Mouse (Mus musculus) urinary bladder, postnatal 10 days (tissue): ENCODE measurements around the gene Arcn1.
"Not testable (repeated sequence)": the region's sequence is repeated elsewhere in the genome, so short reads cannot be mapped to it uniquely, and the experiment has no call there.

Experiments used
- DNase-seq: peaks from one replicate; pipeline ENCODE4 v3.0.0; 2022; ENCODE audit warnings: low spot score

The Arcn1 gene

DNA sequence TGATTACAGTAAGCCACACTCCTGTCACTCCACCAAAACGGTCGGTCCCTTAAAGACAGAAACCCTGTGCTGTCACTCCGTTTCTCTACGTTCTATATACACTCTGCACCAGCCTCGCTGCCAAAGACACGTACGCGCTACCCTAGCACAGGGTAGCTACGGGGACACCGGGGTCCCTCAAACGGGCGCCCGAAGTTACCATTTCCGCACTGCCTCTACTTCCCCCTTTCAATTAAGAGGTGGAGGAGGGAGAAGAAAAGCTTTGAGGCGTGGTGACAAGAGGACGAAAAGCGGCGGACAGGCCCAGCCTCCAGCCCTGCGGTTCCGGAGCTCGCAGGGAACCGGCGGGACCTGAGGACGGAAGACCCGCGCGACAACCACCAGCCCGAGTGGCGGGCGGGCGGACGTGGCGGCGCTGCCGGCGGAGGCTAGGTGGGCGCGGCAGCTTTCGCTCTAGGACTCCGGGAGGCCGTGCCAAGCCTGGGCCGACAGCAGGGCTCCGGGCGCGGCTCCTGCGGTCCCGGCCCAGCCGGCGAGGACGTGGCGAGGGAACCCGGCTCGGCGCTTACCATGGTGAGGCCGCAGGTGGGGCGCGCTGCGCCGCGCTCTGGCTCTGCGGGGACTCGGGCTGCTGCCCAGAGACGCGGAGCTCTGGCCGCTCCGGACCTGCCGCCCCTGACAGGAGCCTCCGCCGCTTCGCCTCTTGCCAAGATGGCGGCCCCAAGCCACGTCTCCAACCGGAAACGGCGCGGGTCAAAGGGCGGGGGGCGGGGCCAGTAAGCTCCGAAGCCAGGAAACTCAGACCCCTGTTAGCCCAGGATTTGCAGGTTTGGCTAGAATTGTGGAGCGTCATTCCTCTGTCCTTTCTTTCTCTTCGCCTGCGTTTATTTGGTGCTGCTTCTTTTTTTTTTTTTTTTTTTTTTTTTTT, at the start of gene Arcn1, which contains the start of gene Ift46:
Gene Arcn1, minus strand, starts transcription at position 745 of the 928 bp plus-strand sequence.
Gene Ift46, plus strand, starts transcription at position 808 of the 928 bp plus-strand sequence.
- DNase-seq: peak; percentile 27

DNA sequence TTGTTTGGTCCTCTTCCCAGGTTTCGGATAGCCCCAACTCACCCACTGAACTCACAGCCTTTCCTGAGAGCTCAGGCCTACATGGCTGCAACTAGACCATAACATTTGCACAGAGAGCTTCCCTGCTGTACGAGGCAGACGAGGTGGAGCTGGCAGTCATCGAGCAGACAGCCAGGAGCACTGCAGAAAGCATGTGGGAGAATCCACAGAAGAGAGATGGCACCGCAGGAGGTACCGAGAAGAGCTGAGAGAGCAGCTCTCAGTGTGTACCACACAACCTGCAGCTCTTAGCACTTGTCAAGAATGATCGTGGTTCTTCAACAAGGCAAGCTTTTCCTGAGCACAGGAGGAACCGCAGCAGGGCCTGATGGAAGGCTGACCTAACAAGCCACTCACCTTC, 46.5 kb upstream of the Arcn1 start:
- DNase-seq: no peak

DNA sequence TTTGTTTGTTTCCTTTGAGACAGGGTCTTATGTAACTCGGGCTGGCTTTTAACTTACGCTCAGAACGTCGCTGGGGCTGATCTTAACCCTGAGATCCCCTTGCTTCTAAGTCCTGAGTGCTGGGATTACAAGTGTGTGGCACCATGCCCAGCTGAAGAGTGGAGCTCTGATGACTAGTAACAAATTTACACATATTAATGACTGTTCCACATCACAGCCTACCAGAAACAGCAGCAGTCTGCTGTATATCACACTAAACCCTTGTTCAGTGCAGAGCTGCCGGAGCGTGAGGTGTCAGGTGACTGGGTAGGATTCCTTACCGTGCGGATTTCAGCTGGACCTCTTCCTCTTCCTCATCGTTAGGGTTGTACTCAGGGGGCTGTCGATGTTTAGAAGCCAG, 42.7 kb upstream of the Arcn1 start:
- no peak for DNase-seq

DNA sequence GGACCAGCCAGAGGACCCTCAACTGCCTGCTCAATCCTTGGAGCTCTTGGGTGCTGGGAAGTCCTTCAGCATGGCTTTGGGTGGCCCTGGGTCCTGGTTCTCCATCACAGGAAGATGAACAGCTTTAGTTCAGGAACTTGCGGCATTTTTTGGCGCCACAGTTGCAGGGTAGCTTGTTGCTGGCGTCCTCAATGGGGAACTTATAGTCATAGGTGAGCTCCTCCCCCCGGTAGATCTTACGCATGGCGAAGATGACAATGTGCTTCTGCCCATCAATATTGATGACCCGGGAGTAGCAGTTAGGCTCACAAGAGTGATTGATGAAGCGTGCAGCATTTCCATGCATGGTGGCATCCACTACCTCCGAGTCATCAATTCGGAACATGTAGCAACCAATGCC, 40.1 kb upstream of the Arcn1 start:
- DNase-seq: no peak

DNA sequence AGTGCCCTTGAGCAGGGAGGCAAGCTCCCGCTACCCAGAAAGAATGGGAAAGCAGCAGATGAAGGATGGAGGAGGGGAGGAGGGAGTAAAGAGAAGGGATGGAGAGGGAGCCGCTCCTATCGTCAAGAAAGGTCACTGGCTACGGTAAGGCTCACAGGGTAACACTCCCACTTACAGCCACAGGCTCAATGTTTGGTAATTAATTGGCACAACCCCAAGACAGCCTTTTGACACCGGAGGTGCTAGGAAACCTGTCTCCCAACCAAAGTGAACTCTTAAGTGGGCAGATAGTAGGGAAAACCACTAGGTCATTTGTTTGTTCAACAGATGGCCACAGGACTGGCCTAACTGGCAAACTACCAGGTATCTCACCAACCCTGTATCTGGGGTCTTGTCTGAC, 39.5 kb upstream of the Arcn1 start:
- no peak for DNase-seq

DNA sequence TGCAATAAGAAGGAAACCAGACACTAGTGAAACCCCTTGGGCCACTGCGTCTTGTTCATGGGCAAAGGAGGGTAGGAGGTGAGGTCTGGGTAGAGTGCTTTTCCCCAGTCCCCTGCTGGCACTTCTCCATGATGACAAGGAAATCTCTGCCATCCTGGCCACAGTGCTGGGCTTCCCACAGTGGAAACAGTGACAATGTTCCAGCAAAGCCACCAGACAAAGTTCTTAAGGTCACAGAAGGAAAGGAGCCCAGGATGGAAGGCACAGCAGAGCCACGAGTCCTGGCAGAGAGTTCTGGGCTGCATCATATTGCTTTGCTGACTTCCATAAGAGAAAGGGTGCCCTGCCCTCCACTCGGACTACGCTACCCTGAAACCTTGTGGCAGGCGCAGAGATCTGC, 37.9 kb upstream of the Arcn1 start:
- no peak for DNase-seq

DNA sequence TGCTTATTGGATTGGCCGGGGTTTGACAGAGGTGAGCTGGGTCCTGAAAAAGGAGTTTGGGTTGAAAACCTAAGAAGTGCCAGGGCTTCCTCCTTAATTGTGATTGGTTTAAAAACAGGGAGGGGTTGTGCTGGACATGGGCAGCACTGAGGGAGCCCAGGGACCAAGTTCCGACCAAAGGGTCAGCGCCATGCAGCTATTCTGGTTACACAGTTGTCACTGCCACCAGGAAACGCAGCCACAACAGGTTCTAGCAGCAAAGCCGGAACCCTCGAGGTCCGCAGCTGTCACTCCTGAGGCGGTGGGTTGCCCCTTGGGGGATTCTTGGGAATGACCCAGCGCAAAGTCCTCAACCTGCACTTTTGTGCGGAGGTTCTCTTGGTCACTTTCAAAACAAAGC, 37.0 kb upstream of the Arcn1 start:
- no peak for DNase-seq

DNA sequence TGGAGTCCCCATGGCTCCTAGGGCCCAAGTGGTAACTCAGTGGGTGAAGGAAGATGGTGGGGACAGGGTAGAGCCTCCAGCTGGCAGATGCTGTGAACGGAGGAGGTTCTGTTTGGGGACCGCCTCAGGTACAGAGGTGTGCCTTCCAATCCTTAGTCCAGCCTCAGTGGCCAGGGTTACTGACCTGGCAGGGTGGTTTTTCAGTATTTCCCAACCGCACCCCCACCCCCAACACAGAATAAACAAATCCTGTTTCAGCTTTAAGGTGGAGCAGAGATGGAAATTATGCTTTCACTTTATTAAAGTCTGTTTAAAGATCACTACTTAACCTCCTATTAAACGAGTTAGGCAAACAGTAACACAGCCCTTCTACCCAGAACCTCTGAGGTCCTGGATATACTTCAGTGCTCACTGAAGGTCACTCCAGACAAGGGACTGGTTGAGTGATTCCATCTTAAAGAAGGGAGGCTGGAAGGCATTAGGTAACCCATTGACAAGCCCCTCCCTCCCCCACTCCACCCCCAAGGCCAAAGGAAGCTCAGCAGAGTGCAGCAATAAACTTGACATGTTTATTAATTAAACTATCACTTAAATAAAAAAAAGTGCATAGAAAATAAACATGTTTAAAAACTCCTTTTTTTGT, 35.3 kb upstream of the Arcn1 start, which contains the start of gene Ttc36:
Gene Ttc36, minus strand, starts transcription at position 265 of the 643 bp plus-strand sequence.
- no peak for DNase-seq

DNA sequence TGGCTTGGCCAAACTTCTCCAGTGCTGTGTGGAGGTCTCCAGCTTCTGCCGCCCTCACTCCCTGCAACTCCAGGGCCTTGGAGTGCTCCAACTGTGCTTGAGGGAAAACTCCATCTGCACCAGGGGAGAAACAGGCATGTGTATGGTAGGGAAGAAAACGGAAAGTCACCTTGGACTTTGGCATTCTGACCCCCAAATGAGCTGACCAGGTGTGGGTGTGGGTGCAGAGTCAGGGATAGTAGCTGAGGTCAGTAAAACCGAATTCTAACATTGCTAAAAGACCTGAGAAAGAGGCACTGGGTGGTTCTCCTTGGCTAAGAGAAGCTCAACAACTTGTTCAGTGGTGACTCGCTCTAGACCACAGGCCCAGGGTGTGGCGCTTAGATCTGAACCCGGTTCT, 34.0 kb upstream of the Arcn1 start:
- DNase-seq: no peak

DNA sequence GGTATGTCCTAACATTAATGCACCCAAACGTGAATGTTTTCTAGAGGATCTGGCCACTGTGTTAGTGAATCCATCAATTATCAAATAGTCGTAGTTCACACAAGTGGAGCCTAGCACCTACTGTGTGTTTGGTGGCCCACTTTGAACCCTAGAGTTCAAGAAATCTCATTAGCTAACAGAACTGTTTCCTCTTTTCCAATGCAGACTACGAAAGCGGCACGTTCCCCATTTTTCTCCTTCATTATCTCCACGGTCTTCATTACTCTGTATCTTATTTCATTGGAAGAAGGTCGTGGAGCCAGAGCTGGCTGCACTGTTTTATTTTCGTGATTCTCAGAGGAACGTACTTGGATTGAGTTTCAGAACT, 32.3 kb upstream of the Arcn1 start:
- DNase-seq: no peak

DNA sequence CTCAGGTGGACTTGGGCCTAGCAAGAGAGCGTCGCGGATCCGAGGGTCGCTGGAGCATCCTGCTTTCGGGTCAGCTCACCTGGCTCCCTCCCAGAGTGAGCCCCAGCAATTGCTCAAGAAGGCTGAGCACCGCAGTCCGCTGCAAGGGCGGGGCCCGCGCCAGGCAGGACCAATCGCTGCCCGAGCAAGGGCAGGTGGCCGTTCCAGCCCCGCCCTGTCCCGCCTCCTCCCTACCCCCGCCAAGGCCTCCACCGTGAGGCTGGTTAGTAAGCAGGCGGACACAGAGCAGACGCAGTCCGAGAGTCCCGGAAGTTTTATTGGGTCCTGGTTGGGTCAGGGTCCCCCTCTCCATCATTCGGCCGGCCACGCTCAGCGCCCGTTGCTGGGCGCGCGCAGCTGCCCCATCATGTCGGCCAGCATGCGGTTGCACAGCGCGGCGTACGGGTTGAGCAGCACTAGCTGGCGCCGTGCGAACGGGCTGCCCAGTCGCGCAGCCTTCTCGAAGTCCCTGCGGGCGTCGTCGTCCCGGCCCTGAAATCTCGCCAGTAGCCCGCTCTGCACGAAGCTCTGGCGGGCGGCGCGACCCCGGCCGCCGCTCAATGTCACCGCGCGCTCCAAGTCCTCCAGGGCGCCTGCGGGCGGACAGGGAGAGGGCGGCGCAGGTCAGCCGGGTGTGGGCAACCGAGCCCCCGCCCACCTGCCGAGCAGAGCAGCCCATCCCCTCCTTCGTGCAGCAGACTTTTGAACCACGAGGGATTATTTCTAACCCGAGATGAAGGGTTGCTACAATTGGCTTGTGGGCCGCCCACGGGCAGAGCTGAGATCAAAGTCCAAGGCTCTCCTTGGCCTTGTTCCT, 31.7 kb upstream of the Arcn1 start, which contains the start of gene Tmem25:
Gene Tmem25, minus strand, starts transcription at position 206 of the 856 bp plus-strand sequence.
- DNase-seq: peak; percentile 43

DNA sequence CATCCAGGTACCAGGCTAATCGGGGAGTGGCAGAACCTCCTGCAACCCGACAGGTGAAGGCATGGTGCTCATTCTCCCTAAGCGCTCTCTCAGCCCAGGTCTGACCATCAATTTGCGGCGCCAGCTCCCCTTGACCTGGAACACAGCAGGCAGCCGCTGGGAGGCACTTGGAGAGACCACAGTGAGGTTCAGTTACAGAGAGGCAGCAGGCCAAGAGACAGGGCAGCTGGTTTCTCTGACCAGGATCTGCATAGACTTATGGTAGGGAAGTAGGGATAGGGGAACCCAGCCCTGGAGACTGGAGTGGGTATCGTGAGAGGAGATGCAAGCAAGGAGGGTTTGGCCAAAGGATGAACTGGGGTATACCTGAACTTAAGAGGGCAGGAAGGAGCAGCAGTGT, 30.7 kb upstream of the Arcn1 start:
- no peak for DNase-seq

DNA sequence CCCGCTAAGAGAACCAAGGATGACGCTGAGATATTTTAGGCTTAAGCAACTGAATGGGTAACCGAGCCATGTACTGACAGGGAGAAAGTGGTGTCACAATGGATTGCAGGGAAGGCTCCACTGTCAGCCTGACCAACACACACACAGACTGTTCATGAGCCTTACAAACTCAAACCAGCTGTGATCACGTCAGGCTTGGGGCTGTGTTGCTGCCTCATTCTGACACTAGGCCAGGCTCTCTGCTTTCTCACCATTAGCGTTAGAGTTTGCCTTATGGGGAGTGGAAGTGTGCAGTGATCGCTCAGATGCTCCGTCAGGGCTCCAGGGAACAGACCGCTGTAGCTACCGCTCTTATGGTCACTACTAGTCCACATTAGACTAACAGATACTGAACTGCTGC, 25.2 kb upstream of the Arcn1 start:
- no peak for DNase-seq

DNA sequence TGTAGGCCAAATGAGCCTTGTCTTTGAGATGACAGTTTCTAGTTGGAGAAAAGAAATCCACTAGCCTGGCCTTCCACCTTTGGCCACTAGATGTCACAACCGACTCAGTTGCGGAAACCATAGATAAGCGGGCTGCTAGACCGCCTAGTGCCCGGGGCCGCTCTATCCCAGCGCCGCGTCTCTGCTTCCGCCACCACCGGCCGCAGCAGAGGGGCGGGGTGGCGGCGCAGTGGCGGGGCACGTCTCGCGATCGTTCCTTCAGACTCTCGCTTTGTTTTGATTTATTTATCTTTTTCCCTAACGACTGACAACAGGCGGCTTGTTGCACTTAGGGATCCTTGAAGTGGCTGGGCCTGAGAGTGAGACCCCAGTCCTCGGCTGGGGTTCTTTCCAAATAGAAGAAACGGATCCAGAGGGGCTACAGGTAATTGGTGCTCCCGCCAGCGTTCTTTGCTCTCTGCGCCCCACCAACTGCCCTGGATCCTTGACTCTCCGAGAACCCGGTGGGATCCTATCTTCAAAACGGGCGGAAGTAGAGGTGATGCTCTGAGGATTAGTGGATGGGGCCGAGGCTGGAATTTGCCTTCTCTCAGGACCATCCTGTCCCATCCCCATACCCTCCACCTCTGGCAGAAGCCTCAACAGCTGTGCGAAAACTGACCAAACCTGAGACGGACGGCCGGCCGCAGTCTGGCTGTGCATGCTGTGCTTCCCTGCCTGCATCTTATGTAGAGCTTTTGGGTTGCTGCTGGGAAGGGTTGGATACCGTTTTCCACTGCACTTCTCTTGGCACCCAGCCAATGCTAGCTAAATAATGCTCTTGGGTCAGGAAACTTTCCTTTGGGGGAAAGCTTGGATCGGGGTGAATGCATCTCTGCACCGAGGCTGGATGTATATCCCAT, 5.4 kb upstream of the Arcn1 start:
- peak; percentile 72 for DNase-seq

DNA sequence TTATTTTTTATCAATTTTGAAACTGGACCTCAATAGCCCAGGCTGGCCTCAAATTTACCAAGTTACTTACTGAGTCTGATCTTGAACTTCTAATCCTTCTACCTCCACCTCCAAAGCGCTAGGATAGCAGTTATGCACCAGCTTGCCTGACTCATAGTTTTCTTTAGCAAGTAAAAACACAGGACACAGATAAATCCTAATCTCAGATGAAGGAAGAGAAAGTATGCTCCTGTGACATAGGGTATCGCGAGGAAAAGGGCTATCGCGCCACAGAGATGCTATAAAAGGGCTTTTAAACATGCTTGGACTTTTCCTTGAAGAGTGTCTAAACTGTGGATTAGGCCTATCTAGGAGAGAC, 4.7 kb upstream of the Arcn1 start:
- no peak for DNase-seq

DNA sequence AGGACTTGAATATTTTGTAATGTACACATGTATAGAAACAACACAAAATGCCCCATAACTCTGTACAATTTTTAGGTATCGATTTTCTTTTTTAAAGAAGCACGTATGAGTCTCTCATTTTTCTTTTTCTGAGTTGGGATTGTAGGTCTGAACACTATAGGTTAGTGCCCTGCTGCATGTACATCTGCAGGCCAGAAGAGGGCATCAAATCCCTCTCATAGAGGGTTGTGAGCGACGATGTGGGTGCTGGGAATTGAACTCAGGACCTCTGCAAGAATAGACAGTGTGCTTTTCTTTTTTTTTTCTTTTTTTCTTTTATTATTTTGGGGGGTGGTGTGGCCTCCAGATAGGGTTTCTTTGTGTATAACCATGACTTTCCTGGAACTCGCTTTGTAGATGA, 3.7 kb upstream of the Arcn1 start:
- no peak for DNase-seq

DNA sequence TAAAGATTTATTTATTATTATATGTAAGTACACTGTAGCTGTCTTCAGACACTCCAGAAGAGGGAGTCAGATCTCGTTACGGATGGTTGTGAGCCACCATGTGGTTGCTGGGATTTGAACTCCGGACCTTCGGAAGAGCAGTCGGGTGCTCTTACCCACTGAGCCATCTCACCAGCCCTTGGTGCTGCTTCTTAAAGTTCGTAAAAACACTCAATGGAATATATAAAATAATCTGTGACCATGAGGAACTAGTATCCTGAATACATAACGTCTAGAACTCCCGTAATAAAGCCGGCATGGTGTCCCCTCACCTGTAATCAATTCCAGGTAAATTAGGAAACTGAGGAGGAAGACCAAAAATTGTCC, 367 bp upstream of the Arcn1 start:
- not testable (repeated sequence) for DNase-seq

DNA sequence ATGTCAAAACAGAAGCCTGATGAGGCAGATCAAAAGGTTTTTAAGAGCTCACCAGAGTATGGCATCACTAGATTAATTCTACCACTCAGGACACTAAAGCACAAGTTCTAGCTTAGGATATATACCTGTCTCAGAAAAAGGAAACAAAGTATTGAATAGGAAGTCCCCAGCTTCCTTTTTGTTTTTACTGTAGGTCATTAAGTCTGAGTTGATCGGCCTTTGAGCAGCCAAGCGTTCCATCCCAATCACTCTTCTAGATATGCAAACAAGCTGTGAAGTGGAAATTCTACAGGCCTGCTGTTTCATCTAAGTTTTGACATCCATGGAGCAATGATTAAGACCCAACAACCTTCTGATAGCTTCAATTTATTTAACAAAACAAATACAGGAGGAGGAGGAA, 6.8 kb downstream of the Arcn1 start:
- DNase-seq: no peak

DNA sequence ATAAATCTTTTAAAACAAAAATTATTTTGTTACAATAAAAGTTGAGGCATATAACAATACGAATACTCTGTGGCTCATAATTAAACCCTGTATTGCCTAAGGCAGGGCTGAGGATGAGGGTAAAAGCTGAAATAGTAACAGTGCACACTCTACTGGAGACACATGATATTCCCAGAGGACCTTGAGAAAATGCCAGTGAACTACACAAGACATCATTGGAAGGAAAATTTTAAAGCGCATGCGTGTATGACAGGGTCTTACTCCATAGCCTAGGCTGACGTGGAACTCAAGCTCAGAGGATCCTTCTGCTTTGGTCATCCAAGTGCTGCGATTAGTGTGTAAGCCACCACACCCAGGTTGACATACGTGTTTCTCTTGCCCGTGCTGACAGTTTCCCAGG, 19.2 kb downstream of the Arcn1 start:
- no peak for DNase-seq

DNA sequence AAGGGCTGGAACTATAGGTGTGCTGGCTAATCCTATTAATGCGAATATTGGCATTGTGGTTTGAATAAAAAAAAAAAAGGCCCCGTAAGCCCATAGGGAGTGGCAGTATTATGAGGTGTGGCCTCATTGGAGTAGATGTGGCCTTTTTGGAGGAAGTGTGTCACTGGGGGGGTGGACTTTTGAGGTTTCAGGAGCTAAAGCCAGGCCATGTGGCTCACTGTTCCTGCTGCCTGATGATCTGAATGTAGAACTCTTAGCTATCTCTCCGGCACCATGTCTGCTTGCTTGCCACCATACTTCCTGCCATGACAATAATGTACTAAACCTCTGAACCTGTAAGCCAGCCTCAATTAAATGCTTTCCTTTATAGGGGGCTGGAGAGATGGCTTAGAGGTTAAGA, 20.3 kb downstream of the Arcn1 start:
- DNase-seq: no peak

DNA sequence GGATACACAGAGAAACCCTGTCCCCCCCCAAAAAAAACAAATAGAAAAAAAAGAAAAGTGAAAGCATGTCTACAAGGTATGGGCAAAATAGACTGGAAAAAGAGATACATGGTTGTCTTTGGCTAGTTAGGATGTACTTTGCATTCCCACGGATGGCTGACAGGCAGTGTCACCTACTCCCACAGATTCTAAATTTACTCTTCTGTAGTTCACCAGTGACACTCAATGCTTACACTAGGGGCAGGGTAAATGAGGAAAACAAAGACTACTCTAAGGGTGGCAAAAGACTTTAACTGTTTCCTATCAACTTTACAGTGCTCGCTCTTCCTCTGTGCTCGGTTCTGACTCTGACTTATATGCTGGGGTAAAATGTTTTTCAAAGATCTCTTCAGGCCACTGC, 21.0 kb downstream of the Arcn1 start:
- DNase-seq: no peak

DNA sequence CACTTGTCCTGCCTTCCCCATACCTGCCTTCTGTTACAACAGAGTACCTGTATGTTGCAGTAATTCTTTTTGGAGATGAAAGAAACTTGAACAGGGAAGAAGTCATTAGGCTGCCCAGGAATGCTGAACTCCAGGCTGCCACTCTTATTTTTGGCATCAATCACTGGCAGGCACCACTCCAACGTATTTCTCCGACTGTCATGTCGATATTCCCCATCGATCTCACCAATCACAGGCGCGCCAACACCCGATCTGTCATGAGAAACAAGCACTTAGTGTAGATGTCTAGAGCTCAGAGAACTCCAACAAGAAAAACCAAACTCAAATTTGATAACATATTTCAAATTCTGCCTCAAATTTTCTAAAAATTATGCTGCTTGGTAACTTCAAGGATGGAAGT, 22.3 kb downstream of the Arcn1 start:
- DNase-seq: no peak
